Mouse (Mus musculus) adipocyte (in vitro differentiated cells): ENCODE results near the gene Fa2h.

Experiments used
- DNase-seq: peaks from one replicate; pipeline ENCODE4 v3.0.0-alpha.2; 2016; ENCODE audit warnings: low spot score

Gene Fa2h

GRCm38 (mm10) chr8:111299821-111300568 lies 93.6 kb downstream of the Fa2h start, which contains the start of gene Rfwd3:
TSS of gene Rfwd3 (minus strand) at chr8:111300222.
- peak; percentile 98 for DNase-seq

- DNase-seq: peak; percentile 41
Measured at GRCm38 (mm10) chr8:111299363-111299820, 94.2 kb downstream of the Fa2h start.

GRCm38 (mm10) chr8:111298011-111298410 lies 95.6 kb downstream of the Fa2h start:
- no peak for DNase-seq
